Mouse (Mus musculus) lung, postnatal 0 days (tissue): Measurements from ENCODE around the gene Gna13. TPM values are rescaled to one million over a fixed set of nuclear protein-coding genes. Genes with fewer than 3 reads are reported as not detected.
A peak's percentile ranks its signal among the peaks of the same experiment; 100 is the strongest.

Experiments
- ATAC-seq: fragments of 200-750 bp; cut with Nextera tagmentation; 2 replicates; pipeline ENCODE4 v1.8.0; 2017; ENCODE audit warnings: moderate library complexity
- DNase-seq: peaks from one replicate; pipeline ENCODE4 v3.0.0-alpha.2; 2016; ENCODE audit warnings: low spot score
- H3K27ac ChIP-seq: fragments of 300-500 bp; sonication (generic); 2 replicates; pipeline ENCODE4 v1.5.1; 2014; ENCODE audit warnings: antibody characterized with exemption, mild to moderate bottlenecking, low read length, mixed read lengths
- H3K27me3 ChIP-seq: fragments of 300-500 bp; sonication (generic); replicated peaks from 2 replicates; pipeline ENCODE4 v1.6.1; 2014; ENCODE audit warnings: low read length, mixed read lengths; ENCODE audit not compliant: insufficient read depth
- H3K36me3 ChIP-seq: fragments of 300-500 bp; sonication (generic); 2 replicates; pipeline ENCODE4 v1.6.1; 2014; ENCODE audit warnings: low read length, mixed read lengths; ENCODE audit not compliant: insufficient read depth
- H3K4me1 ChIP-seq: fragments of 300-500 bp; sonication (generic); 2 replicates; pipeline ENCODE4 v1.6.1; 2014; ENCODE audit warnings: antibody characterized with exemption, low read depth, low read length, mixed read lengths; ENCODE audit not compliant: insufficient read depth
- H3K4me2 ChIP-seq: fragments of 300-500 bp; sonication (generic); replicated peaks from 2 replicates; pipeline ENCODE4 v1.6.1; 2014; ENCODE audit warnings: low read depth, mild to moderate bottlenecking, low read length, moderate library complexity, mixed read lengths
- H3K4me3 ChIP-seq: fragments of 300-500 bp; sonication (generic); 2 replicates; pipeline ENCODE4 v1.5.1; 2014; ENCODE audit warnings: low read depth, low read length
- H3K9ac ChIP-seq: fragments of 300-500 bp; sonication (generic); replicated peaks from 2 replicates; pipeline ENCODE4 v1.6.1; 2014; ENCODE audit warnings: low read depth, mild to moderate bottlenecking
- H3K9me3 ChIP-seq: fragments of 300-500 bp; sonication (generic); 2 replicates; pipeline ENCODE4 v1.6.1; 2016; ENCODE audit warnings: low read length, mixed read lengths
- CTCF ChIP-seq: IDR thresholded peaks from 2 replicates; pipeline ENCODE4 v1.5.1; 2016; ENCODE audit warnings: antibody characterized with exemption, mild to moderate bottlenecking
- EP300 ChIP-seq: IDR thresholded peaks from 2 replicates; pipeline ENCODE4 v1.6.1; 2016; ENCODE audit warnings: antibody characterized with exemption, mild to moderate bottlenecking, control low read depth
- WGBS: fragments of 180-500 bp; shearing (Covaris S2); extraction: QIAGEN DNeasy Blood & Tissue Kit; methylation state at CpG from one replicate; pipeline ENCODE4 v1.1.7; 2014; 5-methylcytosine and 5-hydroxymethylcytosine counted together
- polyA plus RNA-seq: library from polyadenylated mRNA; unstranded; fragments of >200 nt; fragmentation: Nextera tagmentation; extraction: Ambion mirVana; gene quantifications from 2 replicates; pipeline ENCODE4 v1.2.1, GENCODE M21; 2015

The Gna13 gene
- 57.7 and 69.7 TPM in 2 replicates for polyA plus RNA-seq

GRCm38 (mm10) chr11:109362463-109363190, at the start of gene Gna13:
Gene Gna13, plus strand, starts transcription at chr11:109362831.
- no peak for TF ChIP-seq EP300
- TF ChIP-seq CTCF, result no peak
- Histone ChIP-seq H3K4me2 (peak within 1 kb of the TSS; percentile 74), H3K4me1 (peaks cover 28% of the 10 kb centered on the region; the same call in 1 of the 2 replicates), H3K36me3 (no peaks in the 10 kb centered on the region), H3K27ac (peak within 1 kb of the TSS; percentile 99), H3K4me3 (peak within 1 kb of the TSS; percentile 94), H3K9me3 (no peaks in the 10 kb centered on the region), H3K27me3 (no peaks in the 10 kb centered on the region), H3K9ac (peak within 1 kb of the TSS; percentile 93)
- WGBS, result 0% methylated on average over 37 of the region's 89 CpGs
- DNase-seq (peak; percentile 98), ATAC-seq (peak; percentile 86)

- Histone ChIP-seq H3K4me2 (no peak overlapping the region), H3K27ac (no peak overlapping the region), H3K36me3 (no peaks in the 10 kb centered on the region), H3K4me3 (no peak overlapping the region), H3K9me3 (no peaks in the 10 kb centered on the region), H3K27me3 (no peaks in the 10 kb centered on the region), H3K9ac (no peak overlapping the region), H3K4me1 (peaks cover 4% of the 10 kb centered on the region; the same call in 1 of the 2 replicates)
- WGBS, result 41% methylated on average over 4 of the region's 4 CpGs
- no peak for ATAC-seq
- DNase-seq, result peak; percentile 40
- TF ChIP-seq EP300, result no peak
- peak; percentile 79 for TF ChIP-seq CTCF
Measured at GRCm38 (mm10) chr11:109316921-109317320, 45.7 kb upstream of the Gna13 start.

- H3K4me2 ChIP-seq, result no peak overlapping the region
- DNase-seq, result no peak
- no peaks in the 10 kb centered on the region for H3K9me3 ChIP-seq
- H3K36me3 ChIP-seq, result no peaks in the 10 kb centered on the region
- no peaks in the 10 kb centered on the region for H3K4me1 ChIP-seq
- H3K27ac ChIP-seq, result no peak overlapping the region
- no peak for TF ChIP-seq EP300
- no peak for TF ChIP-seq CTCF
- H3K27me3 ChIP-seq, result no peaks in the 10 kb centered on the region
- 89% methylated on average over 4 of the region's 4 CpGs for WGBS
- H3K4me3 ChIP-seq, result no peak overlapping the region
- no peak overlapping the region for H3K9ac ChIP-seq
- no peak for ATAC-seq
Measured at GRCm38 (mm10) chr11:109319471-109319870, 43.2 kb upstream of the Gna13 start.

GRCm38 (mm10) chr11:109319946-109320345, 42.7 kb upstream of the Gna13 start:
- Histone ChIP-seq H3K4me1 (no peaks in the 10 kb centered on the region), H3K9me3 (no peaks in the 10 kb centered on the region), H3K9ac (no peak overlapping the region), H3K27me3 (no peaks in the 10 kb centered on the region), H3K4me3 (no peak overlapping the region), H3K4me2 (no peak overlapping the region), H3K36me3 (no peaks in the 10 kb centered on the region), H3K27ac (no peak overlapping the region)
- WGBS, result 73% methylated on average over 5 of the region's 5 CpGs
- ATAC-seq, result no peak
- DNase-seq, result no peak
- TF ChIP-seq EP300 (no peak), CTCF (no peak)

GRCm38 (mm10) chr11:109320361-109320933, 42.2 kb upstream of the Gna13 start:
- H3K27ac ChIP-seq, result no peak overlapping the region
- TF ChIP-seq EP300 (no peak), CTCF (no peak)
- H3K9ac ChIP-seq, result no peak overlapping the region
- H3K4me1 ChIP-seq, result no peaks in the 10 kb centered on the region
- H3K9me3 ChIP-seq, result no peaks in the 10 kb centered on the region
- H3K4me2 ChIP-seq, result no peak overlapping the region
- no peak overlapping the region for H3K4me3 ChIP-seq
- 53% methylated on average over 8 of the region's 8 CpGs for WGBS
- H3K27me3 ChIP-seq, result no peaks in the 10 kb centered on the region
- no peak for DNase-seq
- no peaks in the 10 kb centered on the region for H3K36me3 ChIP-seq
- no peak for ATAC-seq

- no peaks in the 10 kb centered on the region for H3K9me3 ChIP-seq
- H3K9ac ChIP-seq, result no peak overlapping the region
- no peak overlapping the region for H3K4me3 ChIP-seq
- DNase-seq (no peak), ATAC-seq (no peak)
- no peaks in the 10 kb centered on the region for H3K36me3 ChIP-seq
- WGBS, result 48% methylated on average over 13 of the region's 13 CpGs
- H3K4me2 ChIP-seq, result no peak overlapping the region
- H3K27ac ChIP-seq, result no peak overlapping the region
- TF ChIP-seq EP300, result no peak
- no peak for TF ChIP-seq CTCF
- no peaks in the 10 kb centered on the region for H3K4me1 ChIP-seq
- H3K27me3 ChIP-seq, result no peaks in the 10 kb centered on the region
Measured at GRCm38 (mm10) chr11:109326270-109326669, 36.4 kb upstream of the Gna13 start.
